Mouse (Mus musculus) kidney, postnatal 0 days (tissue): ENCODE results near the gene Dkk3. TPM values are rescaled to one million over a fixed set of nuclear protein-coding genes. Genes with fewer than 3 reads are reported as not detected.
A peak's percentile ranks its signal among the peaks of the same experiment; 100 is the strongest.
"Not testable (repeated sequence)": the region's sequence is repeated elsewhere in the genome, so short reads cannot be mapped to it uniquely, and the experiment has no call there.

Experiments used
- ATAC-seq: fragments of 200-750 bp; cut with Nextera tagmentation; replicated peaks from 2 replicates; pipeline ENCODE4 v1.8.0; 2017; ENCODE audit warnings: low read depth, moderate number of reproducible peaks, moderate TSS enrichment, moderate library complexity; ENCODE audit not compliant: low FRiP score
- DNase-seq: peaks from one replicate; pipeline ENCODE4 v3.0.0-alpha.2; 2016; ENCODE audit warnings: low spot score
- H3K27ac ChIP-seq: fragments of 300-500 bp; sonication (generic); 2 replicates; pipeline ENCODE4 v1.5.1; 2014; ENCODE audit warnings: mild to moderate bottlenecking
- H3K27me3 ChIP-seq: fragments of 300-500 bp; sonication (generic); 2 replicates; pipeline ENCODE4 v1.6.1; 2014; ENCODE audit warnings: low read length, mixed read lengths; ENCODE audit not compliant: insufficient read depth
- H3K36me3 ChIP-seq: fragments of 300-500 bp; sonication (generic); 2 replicates; pipeline ENCODE4 v1.6.1; 2014; ENCODE audit warnings: low read length, mixed read lengths; ENCODE audit not compliant: insufficient read depth
- H3K4me1 ChIP-seq: fragments of 300-500 bp; sonication (generic); replicated peaks from 2 replicates; pipeline ENCODE4 v1.6.1; 2014; ENCODE audit warnings: antibody characterized with exemption, low read length, mixed read lengths; ENCODE audit not compliant: insufficient read depth
- H3K4me2 ChIP-seq: fragments of 300-500 bp; sonication (generic); 2 replicates; pipeline ENCODE4 v1.6.1; 2014; ENCODE audit warnings: mild to moderate bottlenecking, low read length, moderate library complexity, mixed read lengths
- H3K4me3 ChIP-seq: fragments of 300-500 bp; sonication (generic); replicated peaks from 2 replicates; pipeline ENCODE4 v1.5.1; 2014; ENCODE audit warnings: low read depth, low read length
- H3K9ac ChIP-seq: fragments of 300-500 bp; sonication (generic); 2 replicates; pipeline ENCODE4 v1.6.1; 2014; ENCODE audit warnings: low read depth, low read length
- H3K9me3 ChIP-seq: fragments of 300-500 bp; sonication (generic); replicated peaks from 2 replicates; pipeline ENCODE4 v1.6.1; 2016; ENCODE audit warnings: low read length, inconsistent platforms, mixed read lengths
- CTCF ChIP-seq: IDR thresholded peaks from 2 replicates; pipeline ENCODE4 v1.5.1; 2016; ENCODE audit warnings: antibody characterized with exemption, low read depth, mild to moderate bottlenecking, moderate library complexity
- WGBS: fragments of 180-500 bp; shearing (Covaris S2); extraction: QIAGEN DNeasy Blood & Tissue Kit; methylation state at CpG from one replicate; pipeline ENCODE4 v1.1.7; 2014; 5-methylcytosine and 5-hydroxymethylcytosine counted together
- polyA plus RNA-seq: library from polyadenylated mRNA; unstranded; fragments of >200 nt; fragmentation: Nextera tagmentation; extraction: Ambion mirVana; gene quantifications from 2 replicates; pipeline ENCODE4 v1.2.1, GENCODE M21; 2015

Dkk3 gene
- polyA plus RNA-seq, 1 experiment from 2014 or later, result 23.8 TPM

GRCm38 (mm10) chr7:112103816-112104215 lies 55.0 kb downstream of the Dkk3 start:
- Histone ChIP-seq H3K27me3 (no peaks in the 10 kb centered on the region), H3K4me1 (no peaks in the 10 kb centered on the region), H3K4me2 (no peak overlapping the region), H3K4me3 (no peak overlapping the region), H3K9me3 (no peaks in the 10 kb centered on the region), H3K36me3 (peaks cover 55% of the 10 kb centered on the region), H3K9ac (no peak overlapping the region), H3K27ac (no peak overlapping the region)
- no peak for TF ChIP-seq CTCF
- no peak for ATAC-seq
- WGBS, result 88% methylated on average over 5 of the region's 5 CpGs
- DNase-seq, result no peak

DNA sequence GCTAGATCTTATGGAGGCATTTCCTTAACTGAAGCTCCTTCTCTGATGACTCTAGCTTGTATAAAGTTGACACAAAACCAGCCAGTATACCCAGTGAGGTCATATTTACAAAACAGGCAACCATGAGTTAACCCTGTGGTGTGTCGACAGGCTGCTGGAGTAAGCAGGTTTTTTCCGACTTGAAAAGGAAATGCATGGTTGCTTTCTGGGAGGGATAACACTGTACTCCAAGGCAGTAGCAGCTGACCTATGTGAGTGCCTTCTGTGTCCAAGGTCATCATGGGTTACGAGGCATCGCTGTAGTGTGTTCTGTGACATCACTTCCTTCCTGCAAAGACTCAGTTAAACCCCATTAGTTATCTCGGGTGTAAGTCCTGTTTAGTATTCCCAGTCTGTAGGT lies 55.9 kb downstream of the Dkk3 start:
- no peak for TF ChIP-seq CTCF
- no peak for DNase-seq
- H3K4me2 ChIP-seq, result no peak overlapping the region

GRCm38 (mm10) chr7:112100887-112101286 lies 58.0 kb downstream of the Dkk3 start:
- H3K27me3 ChIP-seq, result no peaks in the 10 kb centered on the region
- TF ChIP-seq CTCF, result no peak
- no peaks in the 10 kb centered on the region for H3K4me1 ChIP-seq
- H3K4me3 ChIP-seq, result no peak overlapping the region
- no peak overlapping the region for H3K4me2 ChIP-seq
- WGBS, result 91% methylated on average over 2 of the region's 2 CpGs
- H3K36me3 ChIP-seq, result peaks cover 35% of the 10 kb centered on the region
- DNase-seq (no peak), ATAC-seq (no peak)
- H3K9ac ChIP-seq, result no peak overlapping the region
- no peak overlapping the region for H3K27ac ChIP-seq
- no peaks in the 10 kb centered on the region for H3K9me3 ChIP-seq

More for the DNA sequence above, 55.9 kb downstream of the Dkk3 start:
- peak; percentile 61 for ATAC-seq
- WGBS, result 49% methylated on average over 5 of the region's 5 CpGs
- Histone ChIP-seq H3K27me3 (no peaks in the 10 kb centered on the region), H3K4me3 (no peak overlapping the region), H3K9ac (no peak overlapping the region), H3K4me1 (no peaks in the 10 kb centered on the region), H3K27ac (no peak overlapping the region), H3K36me3 (peaks cover 52% of the 10 kb centered on the region), H3K9me3 (no peaks in the 10 kb centered on the region)

- H3K27ac ChIP-seq, H3K27me3 ChIP-seq, H3K9ac ChIP-seq, DNase-seq, ATAC-seq, H3K9me3 ChIP-seq, H3K4me2 ChIP-seq, H3K4me1 ChIP-seq, H3K4me3 ChIP-seq: not testable (repeated sequence)
- WGBS, result 86% methylated on average over 4 of the region's 4 CpGs
- H3K36me3 ChIP-seq, result peaks cover 39% of the 10 kb centered on the region
Measured at GRCm38 (mm10) chr7:112094923-112095322, 63.9 kb downstream of the Dkk3 start.

DNA sequence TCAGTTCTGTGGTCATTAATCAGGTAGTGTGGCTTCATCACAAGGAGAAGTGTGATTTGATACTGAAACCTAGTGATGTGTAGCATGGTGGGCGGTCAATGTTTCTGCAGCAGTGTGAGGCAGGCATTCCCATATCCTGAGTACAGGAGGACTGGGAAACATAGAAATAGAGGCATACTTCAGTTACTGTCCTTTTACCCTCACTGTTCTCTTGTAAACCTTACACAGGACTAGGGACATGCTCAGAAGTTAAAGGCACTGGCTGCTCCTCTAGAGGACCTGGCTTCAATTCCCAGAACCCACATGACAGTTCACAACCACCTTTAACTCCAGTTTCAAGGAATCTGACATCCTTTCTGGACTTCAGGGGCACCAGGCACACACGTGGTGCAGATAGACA lies 72.7 kb downstream of the Dkk3 start:
- peak; percentile 25 for DNase-seq
- H3K4me3 ChIP-seq, result no peak overlapping the region
- H3K9me3 ChIP-seq, result no peaks in the 10 kb centered on the region
- H3K4me2 ChIP-seq, result no peak overlapping the region
- H3K27ac ChIP-seq, result no peak overlapping the region
- H3K27me3 ChIP-seq, result no peaks in the 10 kb centered on the region
- ATAC-seq, result no peak
- H3K4me1 ChIP-seq, result no peaks in the 10 kb centered on the region
- peaks cover 33% of the 10 kb centered on the region; the same call in 1 of the 2 replicates for H3K36me3 ChIP-seq
- WGBS, result 78% methylated on average over 2 of the region's 2 CpGs
- no peak overlapping the region for H3K9ac ChIP-seq
- no peak for TF ChIP-seq CTCF

DNA sequence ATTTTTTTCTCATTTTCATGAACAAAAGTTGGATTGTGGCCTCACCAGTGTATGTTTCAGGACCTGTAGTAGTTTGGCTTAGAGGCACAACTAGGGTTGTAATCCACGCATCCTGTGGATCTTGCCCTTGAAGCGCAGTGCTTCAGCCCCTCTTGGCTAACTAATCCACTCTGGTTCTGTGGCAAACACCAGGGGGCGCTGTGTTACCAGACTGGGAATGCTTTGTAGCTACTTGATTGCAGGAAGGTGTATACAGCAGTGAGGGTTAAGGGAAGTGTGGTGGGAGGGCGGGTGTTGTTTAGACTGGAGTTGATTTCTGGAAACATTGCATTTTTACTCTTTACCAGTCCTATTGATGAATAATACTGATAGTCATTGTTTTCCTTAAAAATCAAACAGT lies 73.8 kb downstream of the Dkk3 start:
- H3K27ac ChIP-seq, result no peak overlapping the region
- H3K4me3 ChIP-seq, result no peak overlapping the region
- 37% methylated on average over 4 of the region's 4 CpGs for WGBS
- H3K9ac ChIP-seq, result no peak overlapping the region
- no peaks in the 10 kb centered on the region for H3K27me3 ChIP-seq
- peaks cover 32% of the 10 kb centered on the region; the same call in 1 of the 2 replicates for H3K36me3 ChIP-seq
- TF ChIP-seq CTCF, result peak; percentile 95
- DNase-seq (peak; percentile 85), ATAC-seq (no peak)
- no peaks in the 10 kb centered on the region for H3K9me3 ChIP-seq
- H3K4me2 ChIP-seq, result no peak overlapping the region
- H3K4me1 ChIP-seq, result no peaks in the 10 kb centered on the region

DNA sequence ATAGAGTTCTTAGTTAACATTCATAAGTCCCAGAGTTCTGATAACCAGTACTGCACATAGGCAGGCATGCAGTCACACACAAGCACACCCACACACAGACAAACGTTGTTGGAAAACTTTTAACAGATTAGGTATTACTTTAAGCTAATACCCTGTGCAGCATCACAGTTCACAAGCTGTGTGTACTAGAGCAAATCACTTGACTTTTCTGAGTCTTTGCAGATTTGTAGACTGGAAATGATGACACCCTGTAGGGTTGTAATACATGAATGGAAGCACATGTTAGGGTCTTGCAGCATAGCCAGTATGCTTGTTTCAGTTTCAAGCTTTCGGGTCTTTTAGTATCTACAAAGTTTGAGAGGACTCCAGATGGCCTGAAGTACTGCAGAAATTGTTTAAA lies 74.6 kb downstream of the Dkk3 start:
- Histone ChIP-seq H3K4me3 (no peak overlapping the region), H3K27ac (no peak overlapping the region), H3K9me3 (no peaks in the 10 kb centered on the region), H3K27me3 (no peaks in the 10 kb centered on the region), H3K9ac (no peak overlapping the region), H3K36me3 (peaks cover 30% of the 10 kb centered on the region; the same call in 1 of the 2 replicates), H3K4me1 (no peaks in the 10 kb centered on the region), H3K4me2 (no peak overlapping the region)
- ATAC-seq, result no peak
- no peak for TF ChIP-seq CTCF
- DNase-seq, result no peak
- 83% methylated on average over 2 of the region's 2 CpGs for WGBS
